Mouse (Mus musculus): Measurements from ENCODE around the gene Foxd3. TPM values are rescaled to one million over a fixed set of nuclear protein-coding genes. Genes with fewer than 3 reads are reported as not detected.

Foxd3 gene
- polyA plus RNA-seq, 1 experiment from 2014 or later = 1.3 TPM

- H3K4me3 ChIP-seq (ENCODE audit: low read depth, low read length) = no peak overlapping the region
- DNase-seq (ENCODE audit: low spot score) (peak; percentile 89), ATAC-seq (replicated peaks; ENCODE audit: low FRiP score, low TSS enrichment, low read depth) (no peak)
- no peak overlapping the region for H3K9ac ChIP-seq (ENCODE audit: low read length)
- H3K4me2 ChIP-seq (ENCODE audit: low read length) = peak overlapping the region; percentile 13; the same call in 1 of the 2 replicates
- no peaks in the 10 kb centered on the region for H3K4me1 ChIP-seq (replicated peaks; ENCODE audit: control insufficient read depth, insufficient read depth, low read length)
- no peaks in the 10 kb centered on the region for H3K9me3 ChIP-seq (ENCODE audit: control insufficient read depth, low read length)
- peaks cover 99% of the 10 kb centered on the region for H3K27me3 ChIP-seq (replicated peaks; ENCODE audit: control insufficient read depth, insufficient read depth, low read length)
- 0% methylated on average over 11 of the region's 11 CpGs for WGBS
- H3K36me3 ChIP-seq (ENCODE audit: control insufficient read depth, insufficient read depth, low read length) = no peaks in the 10 kb centered on the region
- H3K27ac ChIP-seq (ENCODE audit: low read depth) = no peak overlapping the region
Observed at GRCm38 (mm10) chr4:99660981-99661380, 4.9 kb downstream of the Foxd3 start.

GRCm38 (mm10) chr4:99661956-99662355, 5.9 kb downstream of the Foxd3 start:
- no peaks in the 10 kb centered on the region for H3K9me3 ChIP-seq (ENCODE audit: control insufficient read depth, low read length)
- H3K27me3 ChIP-seq (replicated peaks; ENCODE audit: control insufficient read depth, insufficient read depth, low read length) = peaks cover 90% of the 10 kb centered on the region
- H3K4me2 ChIP-seq (ENCODE audit: low read length) = no peak overlapping the region
- H3K9ac ChIP-seq (ENCODE audit: low read length) = no peak overlapping the region
- H3K4me3 ChIP-seq (ENCODE audit: low read depth, low read length) = no peak overlapping the region
- 9% methylated on average over 12 of the region's 12 CpGs for WGBS
- H3K27ac ChIP-seq (ENCODE audit: low read depth) = no peak overlapping the region
- ATAC-seq (replicated peaks; ENCODE audit: low FRiP score, low TSS enrichment, low read depth) (no peak), DNase-seq (ENCODE audit: low spot score) (peak; percentile 57)
- H3K4me1 ChIP-seq (replicated peaks; ENCODE audit: control insufficient read depth, insufficient read depth, low read length) = no peaks in the 10 kb centered on the region
- H3K36me3 ChIP-seq (ENCODE audit: control insufficient read depth, insufficient read depth, low read length) = no peaks in the 10 kb centered on the region

GRCm38 (mm10) chr4:99662431-99662830, 6.3 kb downstream of the Foxd3 start:
- Histone ChIP-seq H3K9me3 (ENCODE audit: control insufficient read depth, low read length) (no peaks in the 10 kb centered on the region), H3K4me3 (ENCODE audit: low read depth, low read length) (no peak overlapping the region), H3K4me2 (ENCODE audit: low read length) (no peak overlapping the region), H3K4me1 (replicated peaks; ENCODE audit: control insufficient read depth, insufficient read depth, low read length) (no peaks in the 10 kb centered on the region), H3K27ac (ENCODE audit: low read depth) (no peak overlapping the region), H3K36me3 (ENCODE audit: control insufficient read depth, insufficient read depth, low read length) (no peaks in the 10 kb centered on the region), H3K27me3 (replicated peaks; ENCODE audit: control insufficient read depth, insufficient read depth, low read length) (peaks cover 85% of the 10 kb centered on the region), H3K9ac (ENCODE audit: low read length) (no peak overlapping the region)
- DNase-seq (ENCODE audit: low spot score) (no peak), ATAC-seq (replicated peaks; ENCODE audit: low FRiP score, low TSS enrichment, low read depth) (no peak)
- WGBS = 13% methylated on average over 9 of the region's 9 CpGs

- Histone ChIP-seq H3K4me3 (ENCODE audit: low read depth, low read length) (no peak overlapping the region), H3K9ac (ENCODE audit: low read length) (no peak overlapping the region), H3K36me3 (ENCODE audit: control insufficient read depth, insufficient read depth, low read length) (no peaks in the 10 kb centered on the region), H3K27ac (ENCODE audit: low read depth) (no peak overlapping the region), H3K4me1 (replicated peaks; ENCODE audit: control insufficient read depth, insufficient read depth, low read length) (no peaks in the 10 kb centered on the region), H3K4me2 (ENCODE audit: low read length) (no peak overlapping the region), H3K27me3 (replicated peaks; ENCODE audit: control insufficient read depth, insufficient read depth, low read length) (peaks cover 80% of the 10 kb centered on the region), H3K9me3 (ENCODE audit: control insufficient read depth, low read length) (no peaks in the 10 kb centered on the region)
- WGBS = 6% methylated on average over 34 of the region's 34 CpGs
- ATAC-seq (replicated peaks; ENCODE audit: low FRiP score, low TSS enrichment, low read depth) (no peak), DNase-seq (ENCODE audit: low spot score) (peak; percentile 65)
Observed at GRCm38 (mm10) chr4:99662841-99663567, 6.9 kb downstream of the Foxd3 start.

- Histone ChIP-seq H3K4me3 (ENCODE audit: low read depth, low read length) (no peak overlapping the region), H3K9ac (ENCODE audit: low read length) (no peak overlapping the region), H3K4me2 (ENCODE audit: low read length) (no peak overlapping the region), H3K27me3 (replicated peaks; ENCODE audit: control insufficient read depth, insufficient read depth, low read length) (peaks cover 74% of the 10 kb centered on the region), H3K36me3 (ENCODE audit: control insufficient read depth, insufficient read depth, low read length) (no peaks in the 10 kb centered on the region), H3K9me3 (ENCODE audit: control insufficient read depth, low read length) (no peaks in the 10 kb centered on the region), H3K4me1 (replicated peaks; ENCODE audit: control insufficient read depth, insufficient read depth, low read length) (no peaks in the 10 kb centered on the region), H3K27ac (ENCODE audit: low read depth) (no peak overlapping the region)
- ATAC-seq (replicated peaks; ENCODE audit: low FRiP score, low TSS enrichment, low read depth) = no peak
- no peak for DNase-seq (ENCODE audit: low spot score)
- 20% methylated on average over 8 of the region's 8 CpGs for WGBS
Observed at GRCm38 (mm10) chr4:99663710-99664109, 7.6 kb downstream of the Foxd3 start.

- no peaks in the 10 kb centered on the region for H3K4me1 ChIP-seq (replicated peaks; ENCODE audit: control insufficient read depth, insufficient read depth, low read length)
- WGBS = 75% methylated on average over 7 of the region's 7 CpGs
- ATAC-seq (replicated peaks; ENCODE audit: low FRiP score, low TSS enrichment, low read depth) = no peak
- no peaks in the 10 kb centered on the region for H3K36me3 ChIP-seq (ENCODE audit: control insufficient read depth, insufficient read depth, low read length)
- no peak for DNase-seq (ENCODE audit: low spot score)
- no peak overlapping the region for H3K27ac ChIP-seq (ENCODE audit: low read depth)
- H3K9me3 ChIP-seq (ENCODE audit: control insufficient read depth, low read length) = no peaks in the 10 kb centered on the region
- H3K4me3 ChIP-seq (ENCODE audit: low read depth, low read length) = no peak overlapping the region
- no peak overlapping the region for H3K4me2 ChIP-seq (ENCODE audit: low read length)
- peaks cover 8% of the 10 kb centered on the region for H3K27me3 ChIP-seq (replicated peaks; ENCODE audit: control insufficient read depth, insufficient read depth, low read length)
- no peak overlapping the region for H3K9ac ChIP-seq (ENCODE audit: low read length)
Observed at GRCm38 (mm10) chr4:99670203-99670851, 14.2 kb downstream of the Foxd3 start.

GRCm38 (mm10) chr4:99675191-99675590, 19.1 kb downstream of the Foxd3 start:
- no peaks in the 10 kb centered on the region for H3K27me3 ChIP-seq (replicated peaks; ENCODE audit: control insufficient read depth, insufficient read depth, low read length)
- H3K36me3 ChIP-seq (ENCODE audit: control insufficient read depth, insufficient read depth, low read length) = no peaks in the 10 kb centered on the region
- no peak overlapping the region for H3K4me3 ChIP-seq (ENCODE audit: low read depth, low read length)
- H3K4me2 ChIP-seq (ENCODE audit: low read length) = no peak overlapping the region
- no peak for DNase-seq (ENCODE audit: low spot score)
- H3K9ac ChIP-seq (ENCODE audit: low read length) = no peak overlapping the region
- H3K27ac ChIP-seq (ENCODE audit: low read depth) = no peak overlapping the region
- ATAC-seq (replicated peaks; ENCODE audit: low FRiP score, low TSS enrichment, low read depth) = no peak
- no peaks in the 10 kb centered on the region for H3K4me1 ChIP-seq (replicated peaks; ENCODE audit: control insufficient read depth, insufficient read depth, low read length)
- H3K9me3 ChIP-seq (ENCODE audit: control insufficient read depth, low read length) = no peaks in the 10 kb centered on the region

GRCm38 (mm10) chr4:99683941-99684340, 27.8 kb downstream of the Foxd3 start:
- Histone ChIP-seq H3K27me3 (replicated peaks; ENCODE audit: control insufficient read depth, insufficient read depth, low read length) (no peaks in the 10 kb centered on the region), H3K36me3 (ENCODE audit: control insufficient read depth, insufficient read depth, low read length) (no peaks in the 10 kb centered on the region), H3K4me2 (ENCODE audit: low read length) (no peak overlapping the region), H3K9me3 (ENCODE audit: control insufficient read depth, low read length) (no peaks in the 10 kb centered on the region), H3K4me1 (replicated peaks; ENCODE audit: control insufficient read depth, insufficient read depth, low read length) (no peaks in the 10 kb centered on the region), H3K4me3 (ENCODE audit: low read depth, low read length) (no peak overlapping the region), H3K9ac (ENCODE audit: low read length) (no peak overlapping the region), H3K27ac (ENCODE audit: low read depth) (no peak overlapping the region)
- DNase-seq (ENCODE audit: low spot score) (no peak), ATAC-seq (replicated peaks; ENCODE audit: low FRiP score, low TSS enrichment, low read depth) (no peak)
- 80% methylated on average over 6 of the region's 6 CpGs for WGBS

- H3K27ac ChIP-seq (ENCODE audit: low read depth) = no peak overlapping the region
- no peaks in the 10 kb centered on the region for H3K9me3 ChIP-seq (ENCODE audit: control insufficient read depth, low read length)
- H3K36me3 ChIP-seq (ENCODE audit: control insufficient read depth, insufficient read depth, low read length) = no peaks in the 10 kb centered on the region
- no peak overlapping the region for H3K4me2 ChIP-seq (ENCODE audit: low read length)
- no peak for ATAC-seq (replicated peaks; ENCODE audit: low FRiP score, low TSS enrichment, low read depth)
- no peaks in the 10 kb centered on the region for H3K27me3 ChIP-seq (replicated peaks; ENCODE audit: control insufficient read depth, insufficient read depth, low read length)
- H3K9ac ChIP-seq (ENCODE audit: low read length) = no peak overlapping the region
- H3K4me3 ChIP-seq (ENCODE audit: low read depth, low read length) = no peak overlapping the region
- WGBS = 40% methylated on average over 5 of the region's 5 CpGs
- H3K4me1 ChIP-seq (replicated peaks; ENCODE audit: control insufficient read depth, insufficient read depth, low read length) = no peaks in the 10 kb centered on the region
- no peak for DNase-seq (ENCODE audit: low spot score)
Observed at GRCm38 (mm10) chr4:99686308-99686707, 30.2 kb downstream of the Foxd3 start.
